Mouse (Mus musculus) monocyte, adult 2 months (primary cell): Measurements from ENCODE around the gene Ppp1r18.

Experiments used
- DNase-seq, 2 experiments: peaks; one replicate each; pipeline ENCODE4 v3.0.0; 2022; ENCODE audit warnings: low spot score in 2 of 2, low read depth in 1 of 2

Gene Ppp1r18

GRCm38 (mm10) chr17:35909919-35910369, 44.6 kb downstream of the Ppp1r18 start, which contains the start of gene Atat1:
Gene Atat1 (minus strand): TSS chr17:35910075.
- DNase-seq: peak; percentile 90 to 97

GRCm38 (mm10) chr17:35914975-35915374, 49.6 kb downstream of the Ppp1r18 start:
- DNase-seq: no peak

GRCm38 (mm10) chr17:35915538-35916296, 50.3 kb downstream of the Ppp1r18 start:
- no peak for DNase-seq

GRCm38 (mm10) chr17:35916297-35917142, 51.1 kb downstream of the Ppp1r18 start, which contains the start of the genes Mrps18b and Ppp1r10:
Gene Mrps18b (minus strand): TSS chr17:35916389.
Gene Ppp1r10 (plus strand): TSS chr17:35916434.
- peak; percentile 99 for DNase-seq

GRCm38 (mm10) chr17:35917143-35917462, 51.7 kb downstream of the Ppp1r18 start:
- DNase-seq: no peak

- DNase-seq: peak in 1 of 2 experiments; percentile 45
These were observed 52.3 kb downstream of the Ppp1r18 start for GRCm38 (mm10) chr17:35917463-35918251.

- peak in 1 of 2 experiments; percentile 31 for DNase-seq
These were observed 53.1 kb downstream of the Ppp1r18 start for GRCm38 (mm10) chr17:35918276-35919059.

GRCm38 (mm10) chr17:35919060-35919715, 53.8 kb downstream of the Ppp1r18 start:
- DNase-seq: peak; percentile 83 to 89

- no peak for DNase-seq
These were observed 54.5 kb downstream of the Ppp1r18 start for GRCm38 (mm10) chr17:35919864-35920301.

GRCm38 (mm10) chr17:35920384-35920783, 55.0 kb downstream of the Ppp1r18 start:
- DNase-seq: no peak

DNA sequence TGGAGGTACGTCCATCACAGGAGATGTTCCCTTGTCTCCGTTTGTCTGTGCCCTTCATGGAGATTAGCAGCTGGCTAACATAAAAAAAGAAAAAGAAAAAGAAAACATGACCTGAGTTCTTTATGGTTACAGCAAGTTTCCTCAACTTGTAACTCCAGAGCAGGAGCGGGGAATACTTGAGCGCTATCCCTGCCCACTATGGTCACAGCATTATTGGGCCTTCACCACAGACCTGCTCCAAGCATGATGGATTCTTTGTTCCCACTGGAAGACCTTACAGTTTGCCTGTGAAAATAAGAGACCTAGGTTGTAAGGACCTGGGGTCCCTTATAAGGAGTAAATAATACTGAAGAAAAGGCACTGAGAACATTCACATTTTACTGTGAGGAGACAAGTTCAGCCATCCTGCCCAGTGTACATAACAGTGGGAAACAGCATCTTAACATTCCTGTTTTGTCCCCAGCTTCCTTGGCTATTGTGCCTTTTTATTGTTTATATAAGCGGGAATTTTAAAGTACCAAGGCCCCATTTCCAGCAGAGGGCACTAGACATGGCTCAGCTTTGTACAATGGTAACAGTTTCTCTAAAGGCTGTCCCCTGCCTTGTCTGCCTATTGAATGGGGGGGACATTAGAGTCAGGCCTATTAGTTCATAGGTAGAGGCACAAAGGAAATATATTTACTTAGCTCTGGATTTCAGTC, 55.6 kb downstream of the Ppp1r18 start:
- no peak for DNase-seq

DNA sequence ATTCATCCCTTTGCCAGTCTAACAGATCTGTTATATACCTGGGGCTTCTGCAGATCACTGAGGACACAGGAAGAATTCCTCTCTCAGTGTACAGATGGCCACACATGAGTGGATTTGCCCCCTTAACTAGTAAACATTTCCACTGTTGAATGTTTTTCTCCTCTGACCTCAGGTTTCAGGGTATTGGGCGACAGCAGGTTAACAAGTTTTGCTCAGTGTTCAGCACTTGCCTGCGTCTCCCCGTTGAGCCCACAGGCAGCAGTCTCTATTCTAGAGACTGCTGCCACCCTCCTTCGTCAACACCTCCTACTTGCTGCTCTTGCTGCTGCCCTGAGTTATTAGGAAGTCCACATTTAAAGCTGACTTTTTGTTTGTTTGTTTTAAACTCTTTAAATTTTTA, 56.3 kb downstream of the Ppp1r18 start:
- no peak for DNase-seq

DNA sequence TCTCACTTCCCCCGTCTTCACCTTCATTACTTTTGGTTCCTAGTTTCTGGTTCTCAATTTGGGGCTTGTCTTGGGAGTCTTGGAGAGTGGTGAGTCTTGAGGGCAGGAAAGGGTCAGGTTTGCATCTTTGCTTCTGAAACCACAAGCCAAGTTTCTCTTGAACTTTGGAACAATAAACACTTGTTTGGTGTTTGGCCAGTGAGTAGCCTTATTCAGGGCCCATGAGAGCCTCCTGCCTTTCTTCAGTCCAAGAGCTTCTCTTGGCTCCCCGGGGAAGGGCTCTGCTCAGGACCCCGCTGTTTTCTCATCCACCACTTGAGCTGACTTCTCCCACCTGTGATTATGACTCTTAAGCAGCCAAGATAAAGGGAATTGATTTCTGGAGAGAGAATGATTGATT, 57.2 kb downstream of the Ppp1r18 start:
- DNase-seq: no peak

- no peak for DNase-seq
These were observed 57.9 kb downstream of the Ppp1r18 start for GRCm38 (mm10) chr17:35923281-35923680.
